Mouse (Mus musculus): Measurements from ENCODE around the gene Clba1. TPM values are rescaled to one million over a fixed set of nuclear protein-coding genes. Genes with fewer than 3 reads are reported as not detected.

The Clba1 gene
- total RNA-seq, 1 experiment: 5.0 TPM

GRCm38 (mm10) chr12:112770396-112770795 is 38.3 kb upstream of the Clba1 start:
- no peak overlapping the region for H3K9ac ChIP-seq (ENCODE audit: insufficient read depth, low read depth, low read length, poor library complexity, severe bottlenecking)
- H3K4me1 ChIP-seq (ENCODE audit: control insufficient read depth in 2 of 2, insufficient read depth in 2 of 2, low read length in 2 of 2, poor library complexity in 1 of 2): no peaks in the 10 kb centered on the region
- H3K36me3 ChIP-seq (ENCODE audit: control insufficient read depth, insufficient read depth, low read length, poor library complexity, severe bottlenecking): no peaks in the 10 kb centered on the region
- TF ChIP-seq ZNF384 (IDR thresholded peaks at IDR 0.05; ENCODE audit: low read depth, low read length) (no peak), CHD2 (IDR thresholded peaks at IDR 0.05; ENCODE audit: low read depth, low read length) (no peak), MAFK (IDR thresholded peaks at IDR 0.05; ENCODE audit: insufficient read depth, low read depth, low read length) (no peak), HCFC1 (IDR thresholded peaks at IDR 0.05; ENCODE audit: borderline replicate concordance, insufficient read depth, low read length) (no peak), ZC3H11A (IDR thresholded peaks at IDR 0.05; ENCODE audit: borderline replicate concordance, low read depth, low read length) (no peak)
- no peak for DNase-seq (ENCODE audit: low read depth, low spot score)
- in situ Hi-C loops (cut with MboI; ENCODE audit: low sequenced_read_pairs in 2 of 2, unreplicated experiment in 2 of 2): no loop called here
- H3K9me3 ChIP-seq (ENCODE audit: control insufficient read depth, insufficient read depth, low read depth, low read length): no peaks in the 10 kb centered on the region
- H3K4me3 ChIP-seq (ENCODE audit: insufficient read depth in 1 of 2, low read depth in 1 of 2, low read length in 2 of 2, poor library complexity in 1 of 2, severe bottlenecking in 1 of 2): no peak overlapping the region
- no peak overlapping the region for H3K27ac ChIP-seq (ENCODE audit: insufficient read depth, low read depth, low read length, poor library complexity, severe bottlenecking)

DNA sequence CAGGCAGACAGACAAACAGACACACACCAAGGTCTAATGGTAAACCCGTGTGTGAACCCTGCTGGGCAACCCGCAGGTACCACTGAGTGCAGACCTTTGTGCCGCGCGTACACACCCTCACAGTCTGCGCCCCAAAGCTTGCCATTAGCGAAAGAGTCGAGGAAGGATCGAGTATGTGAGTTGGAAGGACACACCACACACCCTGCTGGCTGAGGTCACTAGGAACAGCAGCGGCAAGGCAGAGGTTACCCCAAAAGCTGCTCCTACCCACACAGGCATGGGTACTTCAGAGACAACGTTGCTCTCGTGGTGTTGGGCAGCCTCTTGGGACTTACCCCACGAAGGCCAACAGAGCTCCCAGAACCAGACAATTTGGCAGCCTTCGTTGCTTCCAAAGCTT is 36.4 kb upstream of the Clba1 start:
- no peaks in the 10 kb centered on the region for H3K36me3 ChIP-seq (ENCODE audit: control insufficient read depth, insufficient read depth, low read length, poor library complexity, severe bottlenecking)
- no peak overlapping the region for H3K9ac ChIP-seq (ENCODE audit: insufficient read depth, low read depth, low read length, poor library complexity, severe bottlenecking)
- no peak for TF ChIP-seq MAFK (IDR thresholded peaks at IDR 0.05; ENCODE audit: insufficient read depth, low read depth, low read length)
- TF ChIP-seq HCFC1 (IDR thresholded peaks at IDR 0.05; ENCODE audit: borderline replicate concordance, insufficient read depth, low read length): no peak
- no peak for TF ChIP-seq CHD2 (IDR thresholded peaks at IDR 0.05; ENCODE audit: low read depth, low read length)
- no peak for TF ChIP-seq ZC3H11A (IDR thresholded peaks at IDR 0.05; ENCODE audit: borderline replicate concordance, low read depth, low read length)
- TF ChIP-seq ZNF384 (IDR thresholded peaks at IDR 0.05; ENCODE audit: low read depth, low read length): no peak
- H3K27ac ChIP-seq (ENCODE audit: insufficient read depth, low read depth, low read length, poor library complexity, severe bottlenecking): no peak overlapping the region
- no peak for DNase-seq (ENCODE audit: low read depth, low spot score)
- no peaks in the 10 kb centered on the region for H3K4me1 ChIP-seq (ENCODE audit: control insufficient read depth in 2 of 2, insufficient read depth in 2 of 2, low read length in 2 of 2, poor library complexity in 1 of 2)
- H3K9me3 ChIP-seq (ENCODE audit: control insufficient read depth, insufficient read depth, low read depth, low read length): no peaks in the 10 kb centered on the region
- no peak overlapping the region for H3K4me3 ChIP-seq (ENCODE audit: insufficient read depth in 1 of 2, low read depth in 1 of 2, low read length in 2 of 2, poor library complexity in 1 of 2, severe bottlenecking in 1 of 2)
- in situ Hi-C loops (cut with MboI; ENCODE audit: low sequenced_read_pairs in 2 of 2, unreplicated experiment in 2 of 2): no loop called here

DNA sequence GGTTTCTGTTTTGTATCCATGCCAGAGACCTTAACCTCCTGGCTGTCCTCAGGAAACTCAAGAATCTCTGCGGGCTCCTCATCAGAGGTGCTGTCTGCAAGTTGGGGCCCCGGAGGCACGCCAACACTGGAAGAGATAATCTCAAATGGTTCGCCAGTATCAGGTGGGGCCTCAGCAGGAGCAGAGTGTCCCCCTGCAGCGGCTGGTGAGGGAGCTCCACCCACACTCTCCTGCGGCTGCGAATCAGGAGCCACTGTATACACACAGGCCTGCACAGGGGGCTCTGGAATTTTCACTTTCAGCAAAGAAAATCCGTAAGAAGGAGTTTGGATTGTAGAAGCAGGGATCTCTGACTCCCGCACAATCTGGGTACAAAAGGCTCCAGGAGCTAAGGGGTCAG is 35.4 kb upstream of the Clba1 start:
- DNase-seq (ENCODE audit: low read depth, low spot score): no peak
- Histone ChIP-seq H3K9ac (ENCODE audit: insufficient read depth, low read depth, low read length, poor library complexity, severe bottlenecking) (no peak overlapping the region), H3K36me3 (ENCODE audit: control insufficient read depth, insufficient read depth, low read length, poor library complexity, severe bottlenecking) (no peaks in the 10 kb centered on the region), H3K9me3 (ENCODE audit: control insufficient read depth, insufficient read depth, low read depth, low read length) (no peaks in the 10 kb centered on the region), H3K4me1 (ENCODE audit: control insufficient read depth in 2 of 2, insufficient read depth in 2 of 2, low read length in 2 of 2, poor library complexity in 1 of 2) (no peaks in the 10 kb centered on the region), H3K27ac (ENCODE audit: insufficient read depth, low read depth, low read length, poor library complexity, severe bottlenecking) (no peak overlapping the region), H3K4me3 (ENCODE audit: insufficient read depth in 1 of 2, low read depth in 1 of 2, low read length in 2 of 2, poor library complexity in 1 of 2, severe bottlenecking in 1 of 2) (no peak overlapping the region)
- TF ChIP-seq CHD2 (IDR thresholded peaks at IDR 0.05; ENCODE audit: low read depth, low read length) (no peak), ZC3H11A (IDR thresholded peaks at IDR 0.05; ENCODE audit: borderline replicate concordance, low read depth, low read length) (no peak), HCFC1 (IDR thresholded peaks at IDR 0.05; ENCODE audit: borderline replicate concordance, insufficient read depth, low read length) (no peak), MAFK (IDR thresholded peaks at IDR 0.05; ENCODE audit: insufficient read depth, low read depth, low read length) (no peak), ZNF384 (IDR thresholded peaks at IDR 0.05; ENCODE audit: low read depth, low read length) (no peak)
- in situ Hi-C loops (cut with MboI; ENCODE audit: low sequenced_read_pairs in 2 of 2, unreplicated experiment in 2 of 2): no loop called here

DNA sequence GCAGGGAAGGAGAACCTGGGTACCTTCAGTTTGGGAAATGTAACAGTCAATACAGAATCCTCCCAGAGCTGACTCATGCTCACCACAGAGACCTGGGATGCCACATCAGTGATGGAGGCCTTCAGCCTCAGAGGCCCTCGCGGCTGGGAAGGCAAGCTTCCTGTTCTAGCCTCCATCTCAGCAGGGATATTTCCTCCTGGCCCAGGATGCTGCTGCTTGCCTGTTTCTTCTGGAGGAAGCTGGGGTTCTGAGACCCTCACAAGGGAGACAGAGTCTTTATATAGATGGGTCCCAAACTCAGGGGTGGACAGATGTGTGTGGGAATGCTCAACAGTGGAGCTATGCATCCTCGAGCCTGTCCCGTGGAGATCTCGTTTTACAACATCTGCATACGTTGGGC is 34.7 kb upstream of the Clba1 start:
- H3K36me3 ChIP-seq (ENCODE audit: control insufficient read depth, insufficient read depth, low read length, poor library complexity, severe bottlenecking): no peaks in the 10 kb centered on the region
- no peak overlapping the region for H3K27ac ChIP-seq (ENCODE audit: insufficient read depth, low read depth, low read length, poor library complexity, severe bottlenecking)
- DNase-seq (ENCODE audit: low read depth, low spot score): no peak
- no peak for TF ChIP-seq MAFK (IDR thresholded peaks at IDR 0.05; ENCODE audit: insufficient read depth, low read depth, low read length)
- TF ChIP-seq ZC3H11A (IDR thresholded peaks at IDR 0.05; ENCODE audit: borderline replicate concordance, low read depth, low read length): no peak
- no peak for TF ChIP-seq ZNF384 (IDR thresholded peaks at IDR 0.05; ENCODE audit: low read depth, low read length)
- no peak for TF ChIP-seq HCFC1 (IDR thresholded peaks at IDR 0.05; ENCODE audit: borderline replicate concordance, insufficient read depth, low read length)
- no peak for TF ChIP-seq CHD2 (IDR thresholded peaks at IDR 0.05; ENCODE audit: low read depth, low read length)
- H3K4me1 ChIP-seq (ENCODE audit: control insufficient read depth in 2 of 2, insufficient read depth in 2 of 2, low read length in 2 of 2, poor library complexity in 1 of 2): no peaks in the 10 kb centered on the region
- no peak overlapping the region for H3K9ac ChIP-seq (ENCODE audit: insufficient read depth, low read depth, low read length, poor library complexity, severe bottlenecking)
- H3K4me3 ChIP-seq (ENCODE audit: insufficient read depth in 1 of 2, low read depth in 1 of 2, low read length in 2 of 2, poor library complexity in 1 of 2, severe bottlenecking in 1 of 2): no peak overlapping the region
- no peaks in the 10 kb centered on the region for H3K9me3 ChIP-seq (ENCODE audit: control insufficient read depth, insufficient read depth, low read depth, low read length)
- in situ Hi-C loops (cut with MboI; ENCODE audit: low sequenced_read_pairs in 2 of 2, unreplicated experiment in 2 of 2): no loop called here

DNA sequence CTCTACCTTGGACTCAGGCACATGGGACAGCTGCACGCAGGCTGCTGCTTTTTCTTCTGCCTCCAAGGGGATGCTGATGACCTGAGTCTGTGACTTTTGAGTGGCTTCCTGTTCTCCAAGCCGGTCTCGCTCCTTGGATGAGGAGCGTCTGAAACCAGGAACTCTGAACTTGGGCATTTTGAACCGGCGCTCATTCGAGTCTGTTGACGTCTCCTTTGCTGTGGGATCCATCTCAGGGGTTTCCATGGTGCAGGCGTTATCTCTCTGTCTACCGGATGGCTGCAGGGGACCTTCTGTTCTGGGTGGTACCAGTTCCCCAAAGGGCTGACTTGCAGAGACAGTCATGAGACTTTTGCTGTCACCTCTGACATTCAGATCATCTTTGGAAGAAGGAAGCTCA is 34.3 kb upstream of the Clba1 start:
- TF ChIP-seq ZNF384 (IDR thresholded peaks at IDR 0.05; ENCODE audit: low read depth, low read length) (no peak), HCFC1 (IDR thresholded peaks at IDR 0.05; ENCODE audit: borderline replicate concordance, insufficient read depth, low read length) (no peak), MAFK (IDR thresholded peaks at IDR 0.05; ENCODE audit: insufficient read depth, low read depth, low read length) (no peak), ZC3H11A (IDR thresholded peaks at IDR 0.05; ENCODE audit: borderline replicate concordance, low read depth, low read length) (no peak), CHD2 (IDR thresholded peaks at IDR 0.05; ENCODE audit: low read depth, low read length) (no peak)
- Histone ChIP-seq H3K9ac (ENCODE audit: insufficient read depth, low read depth, low read length, poor library complexity, severe bottlenecking) (no peak overlapping the region), H3K27ac (ENCODE audit: insufficient read depth, low read depth, low read length, poor library complexity, severe bottlenecking) (no peak overlapping the region), H3K36me3 (ENCODE audit: control insufficient read depth, insufficient read depth, low read length, poor library complexity, severe bottlenecking) (no peaks in the 10 kb centered on the region), H3K4me1 (ENCODE audit: control insufficient read depth in 2 of 2, insufficient read depth in 2 of 2, low read length in 2 of 2, poor library complexity in 1 of 2) (no peaks in the 10 kb centered on the region), H3K4me3 (ENCODE audit: insufficient read depth in 1 of 2, low read depth in 1 of 2, low read length in 2 of 2, poor library complexity in 1 of 2, severe bottlenecking in 1 of 2) (no peak overlapping the region), H3K9me3 (ENCODE audit: control insufficient read depth, insufficient read depth, low read depth, low read length) (no peaks in the 10 kb centered on the region)
- DNase-seq (ENCODE audit: low read depth, low spot score): no peak
- in situ Hi-C loops (cut with MboI; ENCODE audit: low sequenced_read_pairs in 2 of 2, unreplicated experiment in 2 of 2): no loop called here
